Mouse (Mus musculus) cerebellum, postnatal 10 days (tissue): Measurements from ENCODE around the gene Ppm1e.
A peak's percentile ranks its signal among the peaks of the same experiment; 100 is the strongest.

Experiments
- DNase-seq, 2 experiments: peaks; one replicate each; pipeline ENCODE4 v3.0.0; 2021; ENCODE audit warnings: mixed read lengths in 2 of 2

The Ppm1e gene

GRCm38 (mm10) chr11:87247494-87247866 is 111.3 kb downstream of the Ppm1e start:
- DNase-seq = peak in 1 of 2 experiments; percentile 16

DNA sequence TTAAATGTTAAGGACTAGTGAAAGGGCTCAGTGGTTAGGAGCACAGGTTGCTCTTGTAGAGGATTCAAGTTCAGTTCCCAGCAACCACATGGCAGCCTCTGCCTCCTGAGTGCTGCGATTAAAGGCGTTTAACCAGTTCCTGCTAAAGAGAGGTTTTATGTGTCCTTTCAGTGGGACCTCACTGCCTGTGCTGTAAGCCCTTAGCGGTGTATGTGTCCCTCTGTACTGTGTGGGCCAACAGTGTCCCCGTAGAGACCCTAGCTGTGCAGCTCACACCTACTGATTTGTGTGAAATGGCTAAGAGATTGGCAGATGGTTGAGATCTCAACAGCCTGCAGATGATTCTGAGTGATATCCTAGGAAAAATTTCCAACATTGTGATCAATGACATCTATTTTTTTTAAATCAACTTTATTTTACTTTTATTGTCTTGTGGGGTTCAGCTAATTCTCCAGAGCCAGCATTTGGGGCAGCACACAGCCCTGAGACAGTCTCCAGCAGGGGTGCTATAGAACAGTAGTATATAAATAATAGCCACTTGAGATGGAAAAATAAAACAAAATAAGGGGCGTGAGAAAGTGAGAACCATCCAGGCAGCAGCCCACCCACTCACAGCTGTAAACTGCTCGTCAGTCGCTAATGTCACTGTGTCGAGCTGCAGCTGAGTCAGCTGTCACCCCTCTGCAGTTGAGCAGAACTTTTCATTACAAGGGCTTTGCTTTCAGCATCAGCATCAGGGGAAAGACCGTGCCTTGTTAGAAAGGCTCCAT is 111.9 kb downstream of the Ppm1e start:
- DNase-seq = no peak

- no peak for DNase-seq
These were observed 112.6 kb downstream of the Ppm1e start for GRCm38 (mm10) chr11:87246107-87246651.

DNA sequence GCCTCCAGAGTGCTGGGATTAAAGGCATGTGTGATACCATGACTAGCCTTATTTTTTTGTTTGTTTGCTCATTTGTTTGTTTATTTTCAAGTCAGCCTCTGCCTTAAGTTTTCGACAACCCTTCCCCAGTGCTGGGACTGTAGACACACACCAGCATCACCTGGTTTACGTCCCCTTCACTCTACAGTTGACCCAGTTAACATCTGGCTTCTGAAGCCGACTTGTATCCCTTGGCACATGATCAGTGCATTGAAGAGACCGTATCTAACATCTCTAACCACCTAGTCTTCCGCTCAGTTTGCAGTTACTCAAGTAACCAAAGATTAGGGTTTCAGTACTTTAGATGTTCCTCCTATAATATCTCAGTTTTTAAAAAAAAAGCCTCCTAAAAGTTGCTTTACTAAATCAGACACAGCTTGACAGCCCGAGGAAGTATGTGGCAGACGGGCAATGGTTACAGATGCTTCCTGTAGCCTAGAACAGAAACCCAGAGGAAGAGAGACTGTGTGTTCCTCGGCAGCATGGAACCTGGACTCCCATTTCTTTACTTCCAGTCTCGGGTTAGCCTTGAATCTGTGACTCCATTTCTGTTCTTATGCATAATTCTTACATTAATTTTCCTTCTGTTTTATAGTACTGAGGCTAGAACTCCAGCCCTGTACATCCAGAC is 113.5 kb downstream of the Ppm1e start:
- DNase-seq = no peak

GRCm38 (mm10) chr11:87241256-87241655 is 117.6 kb downstream of the Ppm1e start:
- no peak for DNase-seq

- DNase-seq = no peak
These were observed 118.0 kb downstream of the Ppm1e start for GRCm38 (mm10) chr11:87240833-87241215.

- no peak for DNase-seq
These were observed 118.5 kb downstream of the Ppm1e start for GRCm38 (mm10) chr11:87240141-87240832.

GRCm38 (mm10) chr11:87238891-87239530 is 119.8 kb downstream of the Ppm1e start:
- DNase-seq = no peak

- DNase-seq = no peak
These were observed 123.3 kb downstream of the Ppm1e start for GRCm38 (mm10) chr11:87235486-87235872.

GRCm38 (mm10) chr11:87234743-87235485 is 123.9 kb downstream of the Ppm1e start:
- DNase-seq = no peak

DNA sequence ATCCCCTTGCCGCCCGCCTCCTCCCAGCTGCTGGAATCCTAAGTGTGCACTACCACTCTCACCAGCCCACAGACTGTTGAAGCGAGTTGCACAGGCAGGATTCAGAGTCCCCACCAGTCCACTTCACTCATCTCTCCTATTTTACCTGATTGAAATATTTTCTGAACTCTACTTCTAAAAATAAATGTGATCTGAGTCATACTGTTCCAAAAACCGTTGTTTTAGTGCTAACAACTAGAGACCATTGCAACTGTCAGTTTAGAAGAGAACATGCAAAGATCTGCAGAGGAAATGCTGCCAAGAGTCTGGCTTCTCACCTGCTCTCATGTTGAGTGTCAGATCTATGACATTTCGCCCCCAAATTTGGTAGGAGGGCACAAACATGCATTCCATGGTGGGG is 125.4 kb downstream of the Ppm1e start:
- no peak for DNase-seq

DNA sequence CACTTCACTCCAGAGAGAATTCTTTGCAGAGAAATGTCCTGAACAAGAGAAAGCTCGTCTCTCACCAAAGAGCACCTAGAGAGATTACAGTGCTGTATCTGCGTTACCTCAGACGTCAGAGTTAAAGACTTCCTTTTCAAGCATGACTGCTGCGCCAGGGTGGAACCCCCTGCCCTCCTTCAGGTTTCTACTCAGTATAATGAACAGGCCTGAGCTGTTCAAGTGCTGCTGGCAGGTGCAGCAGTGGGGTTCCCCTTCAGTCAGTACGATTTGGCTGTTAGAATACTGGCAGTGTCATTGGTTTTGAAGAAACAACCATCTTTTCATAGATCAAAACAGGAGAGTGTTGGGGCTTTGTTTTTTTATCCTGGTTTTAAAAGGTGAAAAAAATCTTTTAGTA is 131.8 kb downstream of the Ppm1e start:
- no peak for DNase-seq

- peak; percentile 61 to 64 for DNase-seq
These were observed 136.1 kb downstream of the Ppm1e start for GRCm38 (mm10) chr11:87222686-87223085.

GRCm38 (mm10) chr11:87212313-87212712 is 146.5 kb downstream of the Ppm1e start:
- no peak for DNase-seq
